ENCODE assay signal across 17 mouse cellular contexts in the genomic region with DNA sequence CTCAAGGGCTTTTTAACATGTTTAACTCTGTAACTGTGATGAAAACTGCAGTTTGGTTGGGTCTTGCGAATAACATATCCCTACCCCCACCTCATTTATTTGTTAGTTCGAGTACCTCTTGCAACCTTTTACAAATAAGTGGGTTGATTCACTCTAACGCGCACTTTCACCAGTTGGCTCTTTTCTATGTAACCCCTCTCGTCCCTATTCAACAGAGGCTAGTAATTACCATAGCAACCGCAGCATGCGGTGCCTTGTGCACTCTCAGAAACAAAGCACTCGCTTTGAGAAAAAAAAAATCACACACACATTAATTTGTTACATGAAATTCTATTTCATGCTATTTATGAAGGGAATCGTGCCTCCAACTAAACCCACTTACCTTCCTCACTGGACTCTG.
DNase-seq lines count a peak whose midpoint lies in the region; ATAC-seq and TF ChIP-seq lines count a peak whose summit lies in the region.
"Had no signal": no experiment of that assay in that cellular context is flagged by ENCODE, and none has a peak within 500 bp of the region (broad histone marks: within the 10 kb centered on the region; RNA-seq: fewer than 3 reads in every experiment).

No protein-coding gene starts in this region.

- no peak for ATAC-seq in forebrain, embryonic 15.5 days (replicated peaks)
- peak; percentile 30; the same call in 1 of the 2 replicates for ATAC-seq in hindbrain, postnatal 0 days
- ATAC-seq in neural tube, embryonic 13.5 days (ENCODE audit: low read depth), result peak; percentile 49; the same call in 1 of the 2 replicates
- ATAC-seq: CD4-positive, CD25-positive, alpha-beta regulatory T cell, adult 4 months had no signal

- no peak for DNase-seq in forebrain, embryonic 10.5 days (ENCODE audit: extremely low spot score, low spot score)
- DNase-seq in hindbrain, postnatal 0 days (ENCODE audit: low spot score), result peak; percentile 61
- DNase-seq in gastrocnemius, postnatal 4 days (ENCODE audit: low spot score in 2 of 2), result no peak
- DNase-seq in ovary, postnatal 10 days (ENCODE audit: low spot score), result no peak
- DNase-seq in ovary, adult 18-20 months (ENCODE audit: low spot score), result no peak
- DNase-seq: cerebellum, adult 2 months; gastrocnemius, postnatal 36 days; layer of hippocampus, adult 9-11 months; right cerebral cortex, postnatal 25 days; thymus, adult 18-20 months had no signal

- no peaks in the 10 kb centered on the region for H3K36me3 ChIP-seq in forebrain, embryonic 10.5 days (replicated peaks)
- H3K36me3 ChIP-seq in forebrain, embryonic 15.5 days, result no peaks in the 10 kb centered on the region
- no peaks in the 10 kb centered on the region for H3K36me3 ChIP-seq in hindbrain, postnatal 0 days (ENCODE audit: insufficient read depth, low read length)
- no peaks in the 10 kb centered on the region for H3K36me3 ChIP-seq in neural tube, embryonic 13.5 days
- H3K36me3 ChIP-seq: kidney, embryonic 15.5 days; neural tube, embryonic 12.5 days had no signal

- 0 out of 2 replicates have a peak overlapping the region, but pooled peaks have one; percentile 0 for H3K4me2 ChIP-seq in forebrain, embryonic 15.5 days (replicated peaks)
- peak overlapping the region; percentile 26; the same call in 1 of the 2 replicates for H3K4me2 ChIP-seq in hindbrain, postnatal 0 days (ENCODE audit: low read depth, low read length)
- peak overlapping the region; percentile 24; the same call in 1 of the 2 replicates for H3K4me2 ChIP-seq in neural tube, embryonic 13.5 days
- H3K4me2 ChIP-seq: kidney, embryonic 15.5 days; liver, embryonic 11.5 days; neural tube, embryonic 12.5 days had no signal

- H3K9me3 ChIP-seq in forebrain, embryonic 10.5 days, result no peaks in the 10 kb centered on the region
- H3K9me3 ChIP-seq in forebrain, embryonic 15.5 days, result no peaks in the 10 kb centered on the region
- no peaks in the 10 kb centered on the region for H3K9me3 ChIP-seq in hindbrain, postnatal 0 days (ENCODE audit: low read length)
- H3K9me3 ChIP-seq in neural tube, embryonic 13.5 days, result no peaks in the 10 kb centered on the region
- H3K9me3 ChIP-seq: kidney, embryonic 15.5 days; neural tube, embryonic 12.5 days had no signal

- WGBS in forebrain, embryonic 10.5 days, result 45% methylated on average over 9 of the region's 9 CpGs
- 2% methylated on average over 9 of the region's 9 CpGs for WGBS in forebrain, embryonic 15.5 days
- WGBS in hindbrain, postnatal 0 days, result 15% methylated on average over 9 of the region's 9 CpGs
- WGBS in neural tube, embryonic 13.5 days, result 19% methylated on average over 9 of the region's 9 CpGs

- no peak for TF ChIP-seq CTCF in hindbrain, postnatal 0 days (IDR thresholded peaks at IDR 0.05; ENCODE audit: low read depth)

- H3K27ac ChIP-seq in forebrain, embryonic 10.5 days, result peak overlapping the region; percentile 67
- H3K27ac ChIP-seq in forebrain, embryonic 15.5 days (replicated peaks), result peak overlapping the region; percentile 76
- no peak overlapping the region for H3K27ac ChIP-seq in hindbrain, postnatal 0 days
- H3K27ac ChIP-seq in neural tube, embryonic 13.5 days (replicated peaks), result peak overlapping the region; percentile 85
- H3K27ac ChIP-seq: kidney, embryonic 15.5 days; neural tube, embryonic 12.5 days had no signal

- peaks cover 25% of the 10 kb centered on the region for H3K27me3 ChIP-seq in forebrain, embryonic 10.5 days (ENCODE audit: poor library complexity, severe bottlenecking)
- no peaks in the 10 kb centered on the region for H3K27me3 ChIP-seq in forebrain, embryonic 15.5 days
- no peaks in the 10 kb centered on the region for H3K27me3 ChIP-seq in hindbrain, postnatal 0 days (ENCODE audit: insufficient read depth, low read length)
- no peaks in the 10 kb centered on the region for H3K27me3 ChIP-seq in neural tube, embryonic 13.5 days
- H3K27me3 ChIP-seq: neural tube, embryonic 12.5 days had no signal

- no peak overlapping the region for H3K4me3 ChIP-seq in forebrain, embryonic 10.5 days
- no peak overlapping the region for H3K4me3 ChIP-seq in forebrain, embryonic 15.5 days
- H3K4me3 ChIP-seq in hindbrain, postnatal 0 days (ENCODE audit: low read length), result no peak overlapping the region
- no peak overlapping the region for H3K4me3 ChIP-seq in neural tube, embryonic 13.5 days
- H3K4me3 ChIP-seq: kidney, embryonic 15.5 days; megakaryocyte, embryonic 14.5 days; neural tube, embryonic 12.5 days had no signal

- H3K9ac ChIP-seq in forebrain, embryonic 15.5 days (replicated peaks), result no peak overlapping the region
- no peak overlapping the region for H3K9ac ChIP-seq in hindbrain, postnatal 0 days (replicated peaks; ENCODE audit: low read length)
- H3K9ac ChIP-seq in neural tube, embryonic 13.5 days, result 0 out of 2 replicates have a peak overlapping the region, but pooled peaks have one; percentile 49
- H3K9ac ChIP-seq: kidney, embryonic 15.5 days; neural tube, embryonic 12.5 days had no signal

- H3K4me1 ChIP-seq in forebrain, embryonic 10.5 days, result peaks cover 46% of the 10 kb centered on the region
- H3K4me1 ChIP-seq in forebrain, embryonic 15.5 days, result peaks cover 26% of the 10 kb centered on the region
- peaks cover 13% of the 10 kb centered on the region; the same call in 1 of the 2 replicates for H3K4me1 ChIP-seq in hindbrain, postnatal 0 days (ENCODE audit: insufficient read depth, low read length)
- peaks cover 34% of the 10 kb centered on the region for H3K4me1 ChIP-seq in neural tube, embryonic 13.5 days (replicated peaks)
